Mouse (Mus musculus): Measurements from ENCODE around the gene Exo5.

DNA sequence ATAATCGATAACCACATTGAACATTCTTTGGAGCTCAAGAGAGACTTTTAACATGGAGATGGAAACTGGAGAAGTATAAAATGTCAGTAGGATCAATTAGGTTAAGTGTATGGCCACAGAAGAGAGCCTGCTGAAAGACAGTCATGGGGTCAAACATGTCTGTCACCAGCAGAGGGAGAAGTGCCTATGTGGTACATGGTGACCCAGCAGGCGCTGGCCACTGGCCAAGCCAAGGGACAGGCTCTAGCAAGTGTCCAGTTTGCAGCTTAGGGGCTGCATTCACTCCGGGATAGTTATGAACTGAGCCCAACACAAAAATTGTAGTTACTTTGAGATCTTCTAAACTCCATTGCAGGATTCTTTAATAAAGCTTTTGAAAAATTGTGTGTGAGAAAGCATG lies 3.9 kb upstream of the Exo5 start:
- no peak for TF ChIP-seq POLR2A (IDR thresholded peaks at IDR 0.05; ENCODE audit: borderline replicate concordance, extremely low read depth, low read depth, low read length)
- 0 out of 2 replicates have a peak, but pooled peaks have one; percentile 1 for TF ChIP-seq CTCF (IDR thresholded peaks at IDR 0.05; ENCODE audit: insufficient read depth, low read length)

Measured in lung, adult 2 months (tissue).